In the genomic region with DNA sequence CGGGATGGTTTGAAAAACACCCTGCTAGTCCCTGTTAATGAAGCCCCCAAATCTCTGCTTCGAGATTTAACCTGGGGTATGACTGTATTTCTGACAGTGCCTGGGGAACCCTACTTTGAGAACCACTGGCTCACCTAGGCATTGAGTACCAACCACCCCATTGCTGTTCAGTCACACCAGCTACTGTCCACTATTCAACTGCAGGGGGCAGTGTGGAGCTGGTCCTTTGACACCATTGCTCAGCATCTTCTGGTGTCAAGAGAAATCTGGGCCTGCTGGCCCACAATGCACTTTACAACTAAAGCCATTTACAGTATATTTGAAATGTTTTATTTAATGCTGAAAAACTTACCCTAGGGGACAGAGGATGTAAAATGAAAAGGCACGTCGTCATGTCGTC, we compare ENCODE assay signal across 9 mouse cellular contexts. TPM values are rescaled to one million over a fixed set of nuclear protein-coding genes. Genes with fewer than 3 reads are reported as not detected.
DNase-seq lines count a peak whose midpoint lies in the region; TF ChIP-seq lines count a peak whose summit lies in the region.
"Had no signal": no experiment of that assay in that cellular context is flagged by ENCODE, and none has a peak within 500 bp of the region (broad histone marks: within the 10 kb centered on the region; RNA-seq: fewer than 3 reads in every experiment).

No protein-coding gene starts in this region.

- no peaks in the 10 kb centered on the region for H3K9me3 ChIP-seq in ES-Bruce4 (replicated peaks; ENCODE audit: control insufficient read depth, insufficient read depth, low read length, poor library complexity, severe bottlenecking)
- H3K9me3 ChIP-seq: hindbrain, embryonic 15.5 days had no signal

- H3K4me3 ChIP-seq in ES-Bruce4 (ENCODE audit: low read depth, low read length), result no peak overlapping the region
- H3K4me3 ChIP-seq in kidney, adult 2 months (ENCODE audit: insufficient read depth, low read depth, low read length), result no peak overlapping the region
- H3K4me3 ChIP-seq: hindbrain, embryonic 15.5 days had no signal

- no peak for TF ChIP-seq EP300 in ES-Bruce4 (IDR thresholded peaks at IDR 0.05; ENCODE audit: insufficient read depth, low read depth, low read length)

- peaks cover 41% of the 10 kb centered on the region for H3K36me3 ChIP-seq in ES-Bruce4 (ENCODE audit: control insufficient read depth, insufficient read depth, low read length, poor library complexity, severe bottlenecking)
- H3K36me3 ChIP-seq in kidney, adult 2 months (ENCODE audit: control insufficient read depth, insufficient read depth, low read length), result peaks cover 12% of the 10 kb centered on the region; the same call in 1 of the 2 replicates

- peak; percentile 76 for TF ChIP-seq CTCF in ES-Bruce4 (IDR thresholded peaks at IDR 0.05; ENCODE audit: low read depth, low read length)
- TF ChIP-seq CTCF in kidney, adult 2 months (conservative IDR thresholded peaks at IDR 0.05; ENCODE audit: insufficient read depth, insufficient read length, low read depth, low read length), result peak; percentile 85

- TF ChIP-seq POLR2A in ES-Bruce4 (IDR thresholded peaks at IDR 0.05; ENCODE audit: insufficient read depth, low read length), result no peak
- TF ChIP-seq POLR2A in kidney, adult 2 months (IDR thresholded peaks at IDR 0.05; ENCODE audit: low read depth, low read length), result no peak

- H3K27ac ChIP-seq in ES-Bruce4 (ENCODE audit: insufficient read depth, low read length), result no peak overlapping the region
- H3K27ac ChIP-seq in kidney, adult 2 months (ENCODE audit: insufficient read depth, low read depth, low read length), result no peak overlapping the region
- H3K27ac ChIP-seq: hindbrain, embryonic 15.5 days had no signal

- 84% methylated on average over 5 of the region's 5 CpGs for WGBS in kidney, adult 2 months

- DNase-seq in B cell, adult 2 months, result peak; percentile 87 to 88
- peak; percentile 49 for DNase-seq in cerebellum, adult 11-12 months
- peak; percentile 67 to 76 for DNase-seq in frontal cortex, postnatal 36 days (ENCODE audit: low spot score in 2 of 2)
- DNase-seq in kidney, adult 2 months, result peak; percentile 79
- DNase-seq in liver, result peak; percentile 79
- peak; percentile 66 to 82 for DNase-seq in natural killer cell, adult 2 months (ENCODE audit: low spot score in 2 of 2)
- DNase-seq in thymus, postnatal 36 days, result peak; percentile 62 to 67

- H3K4me1 ChIP-seq in ES-Bruce4 (ENCODE audit: control insufficient read depth, insufficient read depth, low read length), result no peaks in the 10 kb centered on the region
- peaks cover 43% of the 10 kb centered on the region for H3K4me1 ChIP-seq in kidney, adult 2 months (ENCODE audit: control insufficient read depth, insufficient read depth, low read length)
- H3K4me1 ChIP-seq: hindbrain, embryonic 15.5 days had no signal

- H3K27me3 ChIP-seq in ES-Bruce4 (ENCODE audit: control insufficient read depth, insufficient read depth, low read length, poor library complexity, severe bottlenecking), result no peaks in the 10 kb centered on the region
- no peaks in the 10 kb centered on the region for H3K27me3 ChIP-seq in kidney, adult 2 months (replicated peaks; ENCODE audit: control insufficient read depth, insufficient read depth, low read length)
- H3K27me3 ChIP-seq: hindbrain, embryonic 15.5 days had no signal

- no peak overlapping the region for H3K9ac ChIP-seq in ES-Bruce4 (ENCODE audit: low read depth, poor library complexity, severe bottlenecking)
- H3K9ac ChIP-seq: hindbrain, embryonic 15.5 days had no signal

RNA-seq across cellular contexts. Expression of a gene that starts 9.5 kb away (rescaled TPM):
- polyA plus RNA-seq in ES-Bruce4 (2011; ENCODE audit: insufficient read depth, insufficient read length, low read depth, missing spikeins), result 28.8 and 28.9 TPM in 2 replicates
- 30.5 and 38.4 TPM in 2 replicates for polyA plus RNA-seq in kidney, adult 2 months (2012; rRNA removed)

RNA-seq across cellular contexts. Expression of a gene that starts 9.8 kb away (rescaled TPM):
- polyA plus RNA-seq in ES-Bruce4 (2011; ENCODE audit: insufficient read depth, insufficient read length, low read depth, missing spikeins), result 6.8 and 8.4 TPM in 2 replicates
- polyA plus RNA-seq in kidney, adult 2 months (2012; rRNA removed), result 17.0 and 18.7 TPM in 2 replicates

RNA-seq across cellular contexts. Expression of a gene that starts 10.1 kb away (rescaled TPM):
- 0.33 and 0.37 TPM in 2 replicates for polyA plus RNA-seq in ES-Bruce4 (2011; ENCODE audit: insufficient read depth, insufficient read length, low read depth, missing spikeins)
- polyA plus RNA-seq in kidney, adult 2 months (2012; rRNA removed), result 0.26 and 0.28 TPM in 2 replicates
